Mouse (Mus musculus): ENCODE results near the gene Bace1.
A peak's percentile ranks its signal among the peaks of the same experiment; 100 is the strongest.

Gene Bace1

DNA sequence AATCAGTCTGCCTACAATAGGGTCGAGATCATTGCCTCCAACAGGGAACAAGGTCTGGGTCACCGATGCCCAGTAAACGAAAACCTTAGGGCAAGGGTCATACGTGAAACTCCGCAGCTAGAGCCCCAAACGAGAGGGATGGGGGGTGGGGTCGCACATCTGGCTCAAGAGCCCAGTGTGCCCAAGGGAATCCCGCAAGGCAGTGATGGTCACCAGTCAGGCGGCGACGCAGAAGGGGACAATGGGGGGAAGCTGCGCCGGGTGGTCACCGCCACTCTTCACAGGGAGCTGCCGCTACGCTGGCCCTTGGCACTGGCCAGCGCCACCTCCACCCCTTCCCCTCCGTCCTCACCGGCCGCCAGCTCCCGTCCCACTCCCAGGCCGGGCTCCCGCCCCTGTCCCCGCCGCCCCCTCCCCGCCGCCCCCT lies 67.4 kb downstream of the Bace1 start:
- DNase-seq: peak in 1 of 2 experiments; percentile 54

DNA sequence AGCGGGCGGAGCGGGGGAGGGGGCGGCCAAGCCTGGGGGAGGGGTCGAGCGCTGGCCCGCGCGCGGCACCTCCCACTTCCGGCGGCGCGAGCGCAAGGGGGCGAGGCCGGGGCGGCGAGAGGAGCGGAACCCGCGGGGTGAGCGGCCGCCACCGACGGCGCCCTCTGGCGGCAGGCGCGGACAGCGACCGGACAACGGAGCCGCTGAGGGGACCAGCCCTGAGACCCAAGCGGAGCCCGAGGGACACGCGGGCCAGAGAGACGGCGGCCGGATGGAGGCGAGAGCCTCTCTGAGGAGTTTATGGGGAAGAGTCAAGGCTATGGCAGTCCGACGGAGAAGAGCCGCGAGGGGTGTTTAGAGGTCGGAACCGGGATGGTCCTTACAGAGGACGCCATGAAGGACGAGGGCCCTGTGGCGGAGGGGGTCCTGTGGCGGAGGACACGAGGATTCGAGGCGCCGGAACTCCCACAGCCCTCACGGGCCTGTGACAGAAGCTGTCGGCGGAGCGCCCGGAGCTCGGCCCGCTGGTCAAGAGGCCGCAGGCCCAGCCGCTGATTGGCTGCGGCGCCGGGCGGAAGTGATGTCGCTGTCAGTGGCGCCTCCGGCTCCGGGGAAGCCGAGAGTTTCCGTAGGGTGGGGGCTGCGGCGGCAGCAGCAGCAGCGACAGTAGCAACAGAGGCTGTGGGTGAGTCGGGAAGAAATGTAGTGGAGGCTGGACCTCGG lies 68.1 kb downstream of the Bace1 start, which contains the start of the genes Pcsk7 and Rnf214:
Gene Pcsk7, plus strand, starts transcription at position 143 of the 723 bp plus-strand sequence.
Gene Rnf214, minus strand, starts transcription at position 557 of the 723 bp plus-strand sequence.
- DNase-seq: peak; percentile 94 to 95

DNA sequence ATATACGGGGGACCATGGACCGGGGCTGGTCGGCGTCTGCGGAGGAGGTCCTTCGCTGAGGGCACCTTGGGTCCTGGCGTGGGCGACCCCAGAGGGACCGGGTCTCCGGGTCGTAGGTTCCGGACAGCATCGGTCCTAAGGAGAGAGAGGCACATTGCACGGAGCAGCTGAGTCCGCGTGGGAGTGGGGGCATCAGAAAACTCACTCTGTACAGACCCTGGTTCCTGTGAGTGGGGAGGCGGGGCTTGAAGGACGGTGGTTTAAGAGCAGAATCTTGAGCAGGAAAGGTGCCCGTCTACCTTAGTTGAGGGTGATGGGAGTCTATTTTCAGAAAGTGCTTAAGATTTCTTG lies 68.7 kb downstream of the Bace1 start:
- DNase-seq: no peak

DNA sequence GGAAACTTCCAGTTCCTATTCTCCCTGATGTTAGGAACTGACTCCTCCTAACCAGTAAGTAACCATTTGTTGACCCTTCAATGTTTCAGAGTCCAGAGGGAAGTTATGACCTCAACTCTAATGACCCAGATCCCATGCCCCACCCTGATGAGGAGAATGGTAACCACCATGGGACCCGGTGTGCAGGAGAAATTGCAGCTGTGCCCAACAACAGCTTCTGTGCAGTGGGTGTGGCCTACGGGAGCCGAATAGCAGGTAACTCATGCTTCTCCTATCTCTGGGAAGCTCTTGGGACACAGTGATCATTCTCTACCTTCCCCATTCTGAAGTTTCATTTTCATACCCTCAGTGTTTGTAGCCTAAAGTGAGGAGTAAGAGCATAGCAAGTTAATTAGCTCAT lies 72.6 kb downstream of the Bace1 start:
- DNase-seq: no peak

DNA sequence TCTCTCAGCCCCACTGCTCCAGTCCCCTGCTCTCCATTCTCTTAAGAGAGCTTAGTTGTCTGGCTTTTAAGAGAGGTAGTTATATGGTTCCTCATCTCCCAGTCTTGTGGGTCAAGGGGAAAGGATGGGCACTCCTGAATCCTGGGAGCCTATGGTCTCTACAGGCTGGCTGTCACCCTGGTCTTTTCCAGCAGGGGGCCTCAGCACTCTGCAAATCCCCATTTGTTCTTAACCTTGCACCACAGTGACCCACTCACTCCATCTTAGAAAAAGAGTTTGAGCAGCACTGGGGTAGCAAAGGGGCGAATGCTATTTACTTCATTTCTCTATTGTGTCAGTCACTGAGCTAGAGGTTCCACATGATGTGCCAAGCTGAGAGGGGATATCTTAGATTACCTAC lies 73.3 kb downstream of the Bace1 start:
- DNase-seq: peak; percentile 36 to 59
